Mouse (Mus musculus) left cerebral cortex, adult 8-10 months (tissue): ENCODE results near the gene Trim67. TPM values are rescaled to one million over a fixed set of nuclear protein-coding genes. Genes with fewer than 3 reads are reported as not detected.
A peak's percentile ranks its signal among the peaks of the same experiment; 100 is the strongest.

Experiments
- DNase-seq, 2 experiments: peaks; one replicate each; pipeline ENCODE4 v3.0.0; 2022; ENCODE audit warnings: low spot score in 2 of 2
- total RNA-seq, 4 experiments: library from RNA; stranded (reverse); gene quantifications; 2 replicates each; pipeline ENCODE4 v1.2.4; 2022

Trim67 gene
- 1 to 10 TPM; 2.2 to 2.3 (median 2.2) TPM for total RNA-seq

DNA sequence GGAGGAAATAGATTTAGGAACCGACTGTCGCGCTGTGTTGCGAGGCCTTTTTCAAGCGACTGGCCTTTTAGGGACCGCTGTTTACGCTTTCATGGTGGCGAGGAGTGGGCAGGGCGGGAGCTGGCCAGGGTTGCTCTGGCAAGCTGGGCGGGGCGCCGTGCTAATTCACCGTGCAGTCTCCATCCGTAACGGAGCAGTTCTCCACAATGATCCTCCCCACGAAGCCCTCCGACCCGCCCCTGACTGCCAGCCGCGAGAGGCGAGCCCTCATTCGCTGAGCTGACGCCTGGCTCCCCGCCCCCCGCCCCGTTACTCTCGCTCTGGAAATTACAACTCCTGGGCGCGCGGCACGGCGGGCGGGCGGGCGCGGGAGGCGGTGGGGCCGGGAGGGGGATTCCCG, at the start of gene Trim67:
Trim67 (plus strand) TSS at position 385 of the 400 bp plus-strand sequence.
- DNase-seq, result peak; percentile 9 to 19

DNA sequence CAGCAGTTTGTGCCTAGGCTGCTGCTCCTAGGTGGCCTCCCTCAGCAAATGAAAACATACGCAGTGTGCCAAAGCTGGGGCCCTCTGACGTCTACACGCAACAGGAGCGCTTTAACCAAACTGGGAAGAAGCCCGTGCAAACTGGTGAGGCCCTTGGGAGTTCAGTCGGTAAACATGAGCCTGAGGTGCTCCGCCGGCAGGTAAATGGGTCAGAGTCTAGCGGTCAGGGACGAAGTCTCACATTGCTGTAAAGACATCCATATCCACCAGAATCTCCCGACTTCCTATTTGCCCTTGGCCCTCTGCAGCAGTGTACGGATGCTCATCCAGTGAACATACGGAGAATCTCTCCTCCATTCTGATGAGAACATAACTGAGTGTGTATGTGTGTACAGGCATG, 46.2 kb upstream of the Trim67 start:
- DNase-seq, result no peak

DNA sequence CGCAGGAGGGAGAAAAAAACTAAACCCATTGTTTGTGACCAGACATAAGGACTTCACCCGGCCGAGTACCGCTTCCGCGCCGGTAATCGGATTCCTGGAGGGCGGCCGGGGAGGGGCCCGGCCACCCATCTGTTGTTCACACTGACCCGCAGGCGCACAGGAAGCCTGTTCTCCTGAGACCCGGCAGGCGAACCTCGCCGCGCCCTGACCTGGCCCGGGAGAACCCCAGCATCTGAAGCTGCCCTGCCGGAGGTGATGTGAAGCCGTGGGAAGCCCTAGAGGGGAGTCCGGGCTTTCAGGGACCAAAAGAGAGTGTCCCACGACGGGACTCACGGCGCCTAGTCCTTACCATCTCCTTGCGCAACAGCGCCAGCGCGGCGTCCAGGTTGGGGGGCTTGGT, 41.7 kb upstream of the Trim67 start:
- no peak for DNase-seq

DNA sequence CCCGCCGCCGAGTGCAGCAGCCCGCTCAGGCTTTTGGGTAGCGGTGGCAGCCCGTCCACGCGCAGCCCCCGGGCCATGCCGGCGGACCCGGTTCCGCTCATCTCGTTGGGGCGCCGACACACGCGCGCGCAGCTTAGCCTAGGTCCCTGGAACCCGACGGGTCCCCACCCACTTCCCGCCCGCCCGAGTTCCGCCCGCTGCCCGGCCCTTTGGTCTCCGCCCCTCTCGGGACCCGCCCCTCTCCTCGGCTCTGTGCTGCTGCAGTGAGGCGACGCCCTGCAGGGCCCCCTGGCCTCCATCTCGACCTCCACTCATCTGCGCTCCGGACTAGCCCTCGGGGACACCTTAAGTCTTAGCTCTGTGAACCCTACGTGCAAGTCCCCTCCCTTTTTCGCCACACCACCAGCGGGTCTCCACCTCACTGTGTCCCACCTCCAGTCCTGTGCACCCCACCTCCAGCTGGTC, 41.2 kb upstream of the Trim67 start, which contains the start of gene Fam89a:
Fam89a (minus strand) TSS at position 124 of the 465 bp plus-strand sequence.
- DNase-seq, result no peak

DNA sequence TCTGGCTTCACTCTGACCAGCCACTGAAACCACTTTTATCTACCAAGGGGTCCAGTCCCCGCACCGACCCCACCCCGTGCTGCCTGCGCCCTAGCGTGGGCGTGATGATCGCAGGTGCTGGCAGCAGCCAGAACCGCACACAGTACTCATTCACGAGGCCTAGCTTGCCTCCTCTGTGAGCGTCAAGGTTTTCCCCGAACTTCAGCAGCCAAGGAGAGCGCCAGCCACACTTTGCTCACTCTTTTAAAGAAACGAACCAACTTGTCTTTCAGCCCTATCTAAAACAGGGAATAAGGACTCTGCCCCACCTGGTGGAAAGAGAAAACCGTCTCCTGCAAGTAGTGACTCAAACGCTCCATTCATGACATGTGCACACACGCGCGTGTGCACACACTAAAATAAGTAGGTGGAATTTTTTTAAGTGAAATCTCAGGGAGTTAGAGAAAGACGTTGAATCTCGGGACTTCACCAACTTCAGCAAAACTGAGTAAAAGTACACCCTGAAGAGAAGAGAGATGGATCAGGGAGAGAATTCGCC, 40.5 kb upstream of the Trim67 start:
- no peak for DNase-seq

DNA sequence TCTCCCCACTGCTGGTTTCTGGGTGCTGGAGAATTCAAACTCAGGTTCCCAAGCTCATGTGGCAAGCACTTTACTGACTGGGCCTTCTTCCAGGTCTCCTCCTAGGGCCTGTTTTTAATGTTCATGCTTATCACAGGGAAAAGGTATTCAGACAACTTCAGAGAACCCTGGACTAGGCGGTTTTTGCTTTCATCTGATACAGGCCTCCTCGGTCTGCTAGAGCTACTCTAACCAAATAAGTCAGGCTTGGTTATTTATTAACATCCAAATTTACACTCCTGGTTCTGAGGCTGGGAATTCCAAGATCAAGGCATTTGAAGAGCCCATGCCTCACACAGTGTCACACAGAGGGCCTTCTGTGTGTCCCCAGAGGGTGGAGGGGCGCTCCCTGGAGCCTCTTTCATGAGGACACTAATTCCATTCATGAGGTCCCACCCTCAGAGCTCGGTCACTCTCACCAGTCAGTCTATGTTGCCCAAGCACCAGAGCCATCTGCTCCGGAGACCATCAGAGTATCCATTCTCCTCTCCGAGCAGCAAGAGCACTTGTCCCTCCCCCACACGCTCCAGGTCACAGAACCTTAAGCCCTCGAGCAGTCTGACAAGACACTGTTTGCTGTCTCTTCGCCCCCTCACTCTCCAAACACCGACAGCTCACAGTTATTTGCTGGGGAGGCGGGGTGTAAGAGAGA, 38.6 kb upstream of the Trim67 start:
- DNase-seq, result peak in 1 of 2 experiments; percentile 27

- DNase-seq, result no peak
Measured at GRCm38 (mm10) chr8:124754792-124755190, 38.1 kb upstream of the Trim67 start.

DNA sequence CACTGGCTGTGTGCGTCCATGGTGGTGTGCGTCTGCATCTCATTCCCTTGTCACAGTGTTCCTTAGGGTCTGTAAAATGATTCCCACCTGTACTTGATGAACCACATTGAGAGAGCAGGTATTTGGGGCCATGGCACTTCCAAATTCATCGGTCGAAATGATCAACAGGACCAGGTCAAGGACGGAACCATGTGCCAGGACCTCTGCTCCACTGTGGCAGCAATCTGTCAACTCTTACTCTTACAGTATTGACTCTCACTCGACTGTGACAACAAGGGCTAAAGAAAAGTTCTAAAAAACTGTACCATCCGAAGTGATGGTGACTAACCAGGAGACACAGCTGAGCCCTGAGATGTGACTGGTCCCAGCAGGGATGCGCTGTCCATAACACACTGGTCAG, 37.4 kb upstream of the Trim67 start:
- no peak for DNase-seq

DNA sequence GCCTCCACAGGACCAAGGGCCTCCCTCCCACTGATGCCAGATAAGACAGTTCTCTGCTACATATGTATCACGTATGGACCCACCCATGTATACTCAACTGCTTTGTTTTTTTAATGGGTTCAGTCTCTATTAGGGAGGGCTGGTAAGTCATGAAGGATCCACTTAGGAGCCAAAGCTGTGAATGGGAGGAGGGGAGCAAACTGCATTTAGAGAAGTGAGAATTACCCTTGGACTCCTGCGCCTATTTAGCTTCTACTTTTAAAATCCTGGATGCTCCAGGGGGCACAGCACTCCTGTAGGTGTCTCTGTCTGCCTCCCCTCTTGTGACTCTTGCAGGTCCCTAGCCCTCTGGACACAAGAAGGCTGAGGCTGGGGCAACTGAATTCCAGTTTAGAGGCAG, 36.7 kb upstream of the Trim67 start:
- DNase-seq, result no peak

DNA sequence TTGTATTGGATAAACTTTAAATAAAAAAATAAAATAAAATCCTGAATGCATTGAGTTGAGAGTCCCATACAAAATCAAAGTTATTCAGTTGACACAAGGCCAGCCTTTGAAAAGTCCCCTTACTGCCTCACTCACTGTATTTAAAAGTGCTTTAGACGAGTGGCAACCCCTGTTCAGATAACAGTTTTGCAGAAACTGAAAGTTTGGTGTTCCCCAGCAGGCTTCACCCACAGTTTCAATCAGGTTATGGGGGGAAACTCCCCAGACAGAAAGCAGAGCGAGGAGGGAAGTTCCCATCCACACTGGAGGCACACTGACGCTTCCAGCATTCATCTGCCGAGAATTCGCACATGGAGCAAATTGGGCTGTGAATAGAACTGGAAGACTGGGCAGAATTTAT, 36.3 kb upstream of the Trim67 start:
- no peak for DNase-seq

GRCm38 (mm10) chr8:124758544-124758943, 34.3 kb upstream of the Trim67 start:
- DNase-seq, result no peak

GRCm38 (mm10) chr8:124763061-124763460, 29.8 kb upstream of the Trim67 start:
- DNase-seq, result no peak

- DNase-seq, result no peak
Measured at GRCm38 (mm10) chr8:124772389-124772788, 20.5 kb upstream of the Trim67 start.

DNA sequence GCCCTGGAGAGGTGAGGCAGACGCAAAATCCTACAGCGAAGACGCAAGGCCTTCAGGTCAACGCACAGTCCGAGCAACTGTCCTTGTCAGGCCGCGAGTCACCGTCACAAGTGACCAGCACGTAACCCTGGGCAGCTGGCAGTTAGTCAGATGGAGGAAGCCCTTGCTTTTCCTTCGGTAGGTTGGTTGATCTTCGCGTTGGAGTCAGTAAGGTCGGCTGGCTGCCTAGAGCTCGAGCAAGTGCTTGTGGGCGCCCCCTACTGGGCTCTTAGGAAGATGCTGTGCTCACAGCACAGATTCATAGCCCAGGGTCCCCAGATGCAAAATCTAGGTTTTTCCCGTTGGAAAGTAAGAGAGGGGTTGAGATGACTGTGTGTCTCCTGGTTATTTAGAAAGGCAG, 17.2 kb upstream of the Trim67 start:
- DNase-seq, result peak; percentile 27 to 44

DNA sequence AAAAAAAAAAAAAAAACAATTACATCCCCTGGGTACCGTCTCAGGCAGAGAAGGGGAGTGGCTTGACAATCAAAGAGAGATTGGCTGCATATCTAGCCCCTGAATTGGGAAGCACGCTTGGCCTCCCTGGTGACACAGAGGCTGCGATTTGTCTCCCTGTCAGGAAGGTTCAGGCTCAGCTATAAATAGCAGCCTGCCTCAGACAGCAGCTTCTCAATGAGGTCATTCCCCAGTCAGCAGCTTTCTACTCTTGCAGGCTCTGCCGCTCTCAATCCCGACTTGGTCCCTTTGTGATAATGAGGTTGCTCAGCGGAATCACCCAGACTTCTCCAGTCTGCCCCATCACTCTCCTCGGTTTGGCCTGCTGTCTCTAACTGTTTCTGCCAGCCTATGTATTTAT, 12.7 kb upstream of the Trim67 start:
- peak in 1 of 2 experiments; percentile 30 for DNase-seq

DNA sequence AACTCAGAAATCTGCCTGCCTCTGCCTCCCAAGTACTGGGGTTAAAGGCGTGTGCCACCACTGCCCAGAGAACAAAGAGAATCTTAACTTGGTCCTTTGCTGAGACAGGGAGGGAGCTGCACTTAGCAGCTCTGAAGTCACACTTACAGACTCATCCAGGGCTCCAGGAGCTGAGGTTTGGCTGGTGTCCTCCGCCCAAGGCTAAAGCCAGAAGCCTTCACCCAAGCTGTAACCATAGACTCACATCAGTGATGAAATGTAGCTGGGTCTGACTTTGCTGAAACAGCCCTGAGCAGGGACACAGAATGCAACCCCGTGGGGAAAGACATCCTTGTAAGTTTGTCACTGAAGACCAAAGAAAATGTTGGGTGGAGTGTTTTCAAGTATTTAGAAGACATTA, 10.5 kb upstream of the Trim67 start:
- DNase-seq, result no peak

DNA sequence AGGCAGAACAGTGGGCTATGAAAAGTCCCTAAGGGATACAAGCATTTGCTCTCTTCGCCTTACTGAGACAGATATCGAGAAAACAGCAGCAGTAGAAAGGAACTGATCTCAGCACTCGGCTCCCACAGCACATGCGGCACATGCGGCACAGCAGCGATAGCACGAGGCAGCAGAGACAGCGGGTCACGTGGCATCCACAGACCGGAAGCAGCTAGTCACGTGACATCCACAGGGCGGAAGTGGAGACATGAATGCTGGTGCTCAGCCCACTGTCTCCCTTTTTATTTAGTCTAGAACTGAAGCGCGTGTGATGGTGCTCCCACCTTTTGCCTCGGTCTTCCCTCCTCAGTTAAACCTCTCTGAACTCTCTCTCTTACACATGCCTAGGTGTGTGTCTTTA, 9.7 kb upstream of the Trim67 start:
- DNase-seq, result no peak

- peak; percentile 30 to 79 for DNase-seq
Measured at GRCm38 (mm10) chr8:124784613-124785012, 8.3 kb upstream of the Trim67 start.

DNA sequence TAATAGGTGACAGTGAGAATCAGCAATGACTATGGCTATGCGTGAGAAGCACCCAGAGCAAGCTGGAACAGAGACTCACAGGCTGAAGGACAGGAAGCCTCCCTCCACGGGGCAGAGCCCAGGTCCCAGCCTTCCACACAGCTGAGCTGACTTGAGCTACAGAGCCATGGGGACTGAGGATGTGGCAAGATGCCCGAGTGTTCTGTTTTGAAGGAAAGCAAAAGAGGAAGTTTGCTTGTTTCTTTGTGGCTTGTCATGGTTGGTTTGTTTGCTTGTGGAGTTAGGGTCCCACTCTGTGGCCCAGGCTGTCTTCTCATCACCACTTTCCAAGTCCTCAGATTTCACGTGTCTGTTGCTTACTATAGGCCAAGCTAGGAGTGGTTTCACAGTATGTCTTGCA, 2.2 kb upstream of the Trim67 start:
- no peak for DNase-seq

DNA sequence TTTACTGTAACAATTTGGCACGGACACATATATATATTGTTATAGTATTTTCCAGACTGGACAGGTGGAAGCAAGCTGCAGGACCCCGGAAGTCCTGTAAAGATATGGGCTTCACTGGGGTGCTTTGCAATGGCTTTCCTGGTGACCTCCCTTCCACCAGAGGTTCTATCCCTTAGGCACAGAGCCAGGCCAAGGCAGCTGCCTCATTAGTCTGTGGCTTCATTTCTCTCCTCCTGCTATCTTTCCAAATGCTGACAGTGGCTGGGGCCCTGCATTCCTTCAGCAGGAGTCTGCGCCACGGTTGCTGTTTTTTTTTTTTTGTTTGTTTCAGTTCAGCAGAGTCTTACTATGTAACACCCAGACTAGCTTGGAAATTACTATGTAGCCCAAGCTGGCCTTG, 1.1 kb upstream of the Trim67 start:
- no peak for DNase-seq

DNA sequence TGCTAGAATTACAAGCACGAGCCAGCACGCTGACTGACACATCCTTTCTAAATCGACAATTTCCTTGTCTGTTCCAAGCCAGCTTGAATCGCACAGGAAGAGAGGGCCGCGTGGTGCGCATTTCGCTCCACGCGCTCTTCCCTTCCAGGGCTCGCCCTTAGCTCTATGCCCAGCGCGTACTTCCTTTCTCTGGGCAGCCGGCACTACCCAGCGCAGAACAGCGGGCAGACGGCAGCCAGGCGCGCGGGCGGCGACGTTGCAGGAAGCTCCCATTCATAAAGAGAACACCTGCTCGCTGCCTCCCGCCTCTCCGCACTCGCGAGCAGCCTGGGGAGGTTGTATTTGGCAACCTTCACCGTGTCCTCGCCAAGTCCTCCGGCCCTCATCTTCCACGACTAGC, 706 bp upstream of the Trim67 start:
- DNase-seq, result peak; percentile 13 to 48

DNA sequence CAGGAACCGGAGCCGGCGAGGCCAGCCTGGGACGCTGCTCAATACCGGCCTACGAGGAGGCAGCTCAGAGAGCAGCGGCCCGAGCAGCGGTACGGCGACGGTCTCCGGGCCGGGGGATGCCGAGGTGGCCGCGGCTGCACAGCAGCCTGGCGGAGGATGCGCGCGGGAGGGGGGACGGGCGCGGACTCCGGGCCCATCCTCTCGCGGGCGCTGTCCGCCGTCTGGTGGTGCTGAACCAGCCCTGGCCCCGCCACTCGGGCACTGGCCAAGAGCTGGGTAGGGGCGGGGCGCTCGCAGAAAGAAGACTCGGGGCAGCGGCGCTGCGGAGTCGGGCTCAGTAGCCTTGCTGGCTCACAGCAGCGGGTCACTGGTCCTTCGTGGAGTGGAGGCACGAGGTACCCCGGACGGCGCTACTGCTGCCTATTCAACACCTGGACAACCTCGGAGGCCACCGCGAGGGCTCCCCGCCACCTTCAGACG, 320 bp downstream of the Trim67 start:
- DNase-seq, result peak; percentile 28 to 44
